Mouse (Mus musculus) retina, adult 2 months (tissue): Measurements from ENCODE around the gene Eid3.

Experiments
- DNase-seq: peaks from one replicate; pipeline ENCODE4 v3.0.0-alpha.2; 2012; ENCODE audit warnings: low read depth, low spot score

Gene Eid3

GRCm38 (mm10) chr10:82910198-82910597 lies 43.8 kb downstream of the Eid3 start:
- DNase-seq: no peak

- no peak for DNase-seq
Measured at GRCm38 (mm10) chr10:82913238-82913637, 46.8 kb downstream of the Eid3 start.

- DNase-seq: no peak
Measured at GRCm38 (mm10) chr10:82913772-82914171, 47.3 kb downstream of the Eid3 start.
